Mouse (Mus musculus) forebrain, embryonic 13.5 days (tissue): ENCODE measurements around the gene Tmem238l. TPM values are rescaled to one million over a fixed set of nuclear protein-coding genes. Genes with fewer than 3 reads are reported as not detected.

ENCODE experiments used
- ATAC-seq: fragments of 200-750 bp; cut with Nextera tagmentation; 2 replicates; pipeline ENCODE4 v1.8.0; 2017
- H3K27ac ChIP-seq: fragments of 300-500 bp; sonication (generic); 2 replicates; pipeline ENCODE4 v1.5.1; 2015; ENCODE audit warnings: inconsistent platforms, mild to moderate bottlenecking, moderate library complexity
- H3K27me3 ChIP-seq: fragments of 300-500 bp; sonication (generic); 2 replicates; pipeline ENCODE4 v1.6.1; 2015; ENCODE audit warnings: mild to moderate bottlenecking, inconsistent platforms
- H3K36me3 ChIP-seq: fragments of 300-500 bp; sonication (generic); 2 replicates; pipeline ENCODE4 v1.6.1; 2015; ENCODE audit warnings: mild to moderate bottlenecking, inconsistent platforms; ENCODE audit not compliant: poor library complexity, severe bottlenecking
- H3K4me1 ChIP-seq: fragments of 300-500 bp; sonication (generic); 2 replicates; pipeline ENCODE4 v1.6.1; 2015; ENCODE audit warnings: inconsistent platforms
- H3K4me2 ChIP-seq: fragments of 300-500 bp; sonication (generic); 2 replicates; pipeline ENCODE4 v1.6.1; 2015; ENCODE audit warnings: inconsistent platforms, mild to moderate bottlenecking, moderate library complexity
- H3K4me3 ChIP-seq: fragments of 300-500 bp; sonication (generic); 2 replicates; pipeline ENCODE4 v1.5.1; 2015; ENCODE audit warnings: mild to moderate bottlenecking, inconsistent platforms
- H3K9ac ChIP-seq: fragments of 300-500 bp; sonication (generic); 2 replicates; pipeline ENCODE4 v1.6.1; 2015; ENCODE audit warnings: mild to moderate bottlenecking, inconsistent platforms
- H3K9me3 ChIP-seq: fragments of 300-500 bp; sonication (generic); replicated peaks from 2 replicates; pipeline ENCODE4 v1.6.1; 2016; ENCODE audit warnings: inconsistent platforms
- WGBS: fragments of 180-500 bp; shearing (Covaris S2); methylation state at CpG from one replicate; pipeline ENCODE4 v1.1.7; 2015; 5-methylcytosine and 5-hydroxymethylcytosine counted together
- polyA plus RNA-seq: library from polyadenylated mRNA; unstranded; fragments of >200 nt; fragmentation: Nextera tagmentation; extraction: Ambion mirVana; gene quantifications from 2 replicates; pipeline ENCODE4 v1.2.1, GENCODE M21; 2015

The Tmem238l gene
- polyA plus RNA-seq = 0.19 TPM in 1 of 2 replicates, not detected in the other

DNA sequence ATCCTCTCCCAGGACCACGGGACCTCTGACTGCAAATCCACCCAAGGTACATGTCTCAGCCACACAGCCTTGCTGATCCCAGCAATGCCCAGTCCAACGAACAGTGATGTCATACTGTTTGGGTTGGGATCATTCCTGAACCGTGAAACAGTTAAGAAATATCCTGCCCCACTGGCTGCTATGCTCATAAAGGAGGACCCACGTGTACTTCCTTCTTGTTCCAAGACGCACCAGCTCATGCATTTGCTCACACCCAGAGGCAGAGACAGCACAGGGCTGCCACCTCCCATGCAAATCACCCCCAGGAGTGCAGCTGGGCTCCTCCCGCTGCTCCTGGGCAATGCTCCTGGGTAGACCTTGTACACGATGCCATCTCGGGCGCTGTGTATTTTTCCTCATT lies at the start of gene Tmem238l:
TSS of gene Tmem238l (plus strand) at position 336 of the 400 bp plus-strand sequence.
- Histone ChIP-seq H3K4me1 (0 out of 2 replicates have a peak, but pooled peaks cover 3% of the 10 kb centered on the region), H3K27ac (no peak within 1 kb of the TSS), H3K27me3 (no peaks in the 10 kb centered on the region), H3K9me3 (no peaks in the 10 kb centered on the region; the same call in 1 of the 2 replicates), H3K4me2 (no peak within 1 kb of the TSS), H3K9ac (no peak within 1 kb of the TSS), H3K36me3 (no peaks in the 10 kb centered on the region), H3K4me3 (no peak within 1 kb of the TSS)
- no peak for ATAC-seq
- 77% methylated on average over 9 of the region's 9 CpGs for WGBS

DNA sequence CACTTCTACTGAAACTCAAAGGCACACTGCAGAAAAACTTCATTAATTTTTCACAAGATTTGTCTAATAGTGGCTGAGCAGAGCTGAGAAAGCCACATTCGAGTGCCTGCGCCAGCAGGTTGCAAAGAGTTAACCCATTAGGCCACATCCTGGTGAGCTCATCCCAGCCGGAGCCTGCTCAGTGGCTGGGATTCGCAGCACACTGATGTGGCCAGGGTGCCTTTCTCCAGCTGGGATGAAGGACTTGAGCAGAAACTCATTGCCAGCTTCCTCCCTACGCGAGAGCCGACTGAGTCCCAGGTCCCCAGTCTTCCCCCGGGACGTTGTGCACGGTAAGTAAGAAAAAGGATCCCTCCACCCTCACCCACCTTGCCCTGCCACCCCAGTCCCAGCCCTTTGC lies 44.6 kb upstream of the Tmem238l start, which contains the start of gene Pirt:
TSS of gene Pirt (plus strand) at position 171 of the 400 bp plus-strand sequence.
- Histone ChIP-seq H3K27ac (no peak within 1 kb of the TSS), H3K9ac (no peak within 1 kb of the TSS), H3K4me3 (no peak within 1 kb of the TSS), H3K9me3 (no peaks in the 10 kb centered on the region), H3K27me3 (no peaks in the 10 kb centered on the region), H3K4me2 (no peak within 1 kb of the TSS; the same call in 1 of the 2 replicates), H3K4me1 (peaks cover 5% of the 10 kb centered on the region; the same call in 1 of the 2 replicates), H3K36me3 (no peaks in the 10 kb centered on the region)
- WGBS = 47% methylated on average over 10 of the region's 10 CpGs
- ATAC-seq = no peak

DNA sequence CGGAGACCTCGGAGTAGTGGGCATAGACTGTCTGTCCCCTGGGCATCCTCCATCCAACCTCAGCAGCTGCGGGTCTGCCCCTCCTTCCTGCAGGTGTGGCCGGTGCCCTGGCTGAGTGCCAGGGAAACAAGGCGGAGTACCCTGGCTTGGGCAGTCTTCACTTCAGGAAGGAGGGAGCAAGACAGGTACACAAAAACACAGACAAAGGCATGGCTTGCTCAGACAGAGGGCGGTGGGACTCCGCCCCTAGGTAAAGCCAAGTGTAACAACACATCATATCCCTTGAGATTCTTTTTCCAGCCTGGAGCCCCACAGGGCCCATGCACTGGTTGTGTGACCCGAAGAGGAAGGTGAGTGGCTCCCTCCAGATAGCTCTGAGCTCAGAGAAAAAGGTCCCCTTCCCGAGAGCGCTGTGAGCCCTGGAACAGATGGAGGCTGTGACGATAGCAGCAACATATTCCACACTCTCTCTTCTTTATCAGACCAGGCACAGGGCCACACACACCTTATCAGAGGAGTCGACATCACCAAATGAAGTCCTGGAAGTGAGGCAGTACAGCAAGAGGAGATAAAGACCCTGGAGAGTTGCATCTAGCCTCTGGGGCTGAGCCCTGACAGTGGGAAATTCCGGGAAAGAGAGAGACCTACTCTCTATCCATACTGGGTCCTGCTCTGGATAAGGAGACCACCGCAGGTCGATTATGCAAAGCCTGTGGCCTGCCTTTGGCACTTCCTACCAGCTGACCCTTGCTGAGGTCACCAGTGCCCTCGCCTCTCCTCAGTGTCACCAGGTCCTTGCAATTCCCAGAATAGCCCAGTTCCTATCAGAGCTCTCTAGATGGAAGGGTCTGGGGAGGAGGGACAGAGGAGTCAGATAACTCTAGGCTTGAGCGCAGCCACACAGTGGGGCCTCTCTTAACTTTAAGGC lies 43.6 kb upstream of the Tmem238l start:
- Histone ChIP-seq H3K9ac (no peak overlapping the region), H3K36me3 (no peaks in the 10 kb centered on the region), H3K4me2 (no peak overlapping the region; the same call in 1 of the 2 replicates), H3K9me3 (no peaks in the 10 kb centered on the region), H3K27ac (no peak overlapping the region; the same call in 1 of the 2 replicates), H3K4me3 (no peak overlapping the region), H3K4me1 (peaks cover 5% of the 10 kb centered on the region; the same call in 1 of the 2 replicates), H3K27me3 (no peaks in the 10 kb centered on the region)
- WGBS = 62% methylated on average over 17 of the region's 17 CpGs
- no peak for ATAC-seq

DNA sequence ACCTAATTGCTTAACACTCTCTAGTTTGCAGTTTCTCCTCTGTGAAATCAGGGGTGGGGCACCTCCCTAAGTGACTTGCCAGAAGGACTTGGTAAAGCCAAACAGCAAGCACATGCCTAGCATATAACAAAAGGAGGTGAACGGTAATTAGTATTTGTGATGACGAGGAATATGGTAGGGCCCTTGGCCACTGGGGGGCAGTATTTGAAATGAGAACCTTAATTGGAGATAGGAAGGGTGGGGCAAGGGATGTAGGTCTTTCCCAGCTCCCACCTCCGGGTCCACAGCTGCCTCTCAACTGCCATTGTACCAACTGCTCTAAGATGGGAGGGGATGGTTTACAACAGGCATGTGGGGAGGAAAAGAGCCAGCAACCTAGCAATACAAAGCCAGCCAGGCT lies 42.2 kb upstream of the Tmem238l start:
- Histone ChIP-seq H3K27me3 (no peaks in the 10 kb centered on the region), H3K4me2 (no peak overlapping the region), H3K27ac (no peak overlapping the region), H3K4me3 (no peak overlapping the region), H3K4me1 (peaks cover 5% of the 10 kb centered on the region; the same call in 1 of the 2 replicates), H3K9me3 (no peaks in the 10 kb centered on the region), H3K9ac (no peak overlapping the region), H3K36me3 (no peaks in the 10 kb centered on the region)
- WGBS = 6% methylated on average over 3 of the region's 3 CpGs
- no peak; the same call in 1 of the 2 replicates for ATAC-seq

DNA sequence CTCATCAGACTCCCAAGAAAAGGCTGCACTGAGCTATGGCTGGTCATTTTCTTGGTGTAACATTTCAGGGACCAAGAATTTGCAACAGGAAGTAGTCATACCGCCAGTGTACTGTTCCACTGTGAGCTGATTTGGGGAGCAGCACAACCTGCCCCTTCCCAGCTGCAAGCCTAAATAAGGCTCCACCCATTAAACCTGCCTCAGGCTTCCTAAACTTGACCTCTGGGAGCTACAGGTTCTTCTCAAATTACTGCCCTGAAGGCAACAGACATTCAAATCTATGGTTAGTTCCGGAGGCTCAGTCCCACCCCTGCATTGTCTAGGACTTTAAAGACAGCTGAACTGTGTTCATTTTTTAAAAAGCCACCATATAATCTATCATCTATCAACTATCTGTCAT lies 36.4 kb upstream of the Tmem238l start:
- Histone ChIP-seq H3K4me1 (no peaks in the 10 kb centered on the region), H3K4me2 (no peak overlapping the region), H3K9me3 (no peaks in the 10 kb centered on the region), H3K36me3 (no peaks in the 10 kb centered on the region), H3K9ac (no peak overlapping the region), H3K4me3 (no peak overlapping the region), H3K27ac (no peak overlapping the region), H3K27me3 (no peaks in the 10 kb centered on the region)
- no peak for ATAC-seq
- WGBS = 90% methylated on average over 2 of the region's 2 CpGs

DNA sequence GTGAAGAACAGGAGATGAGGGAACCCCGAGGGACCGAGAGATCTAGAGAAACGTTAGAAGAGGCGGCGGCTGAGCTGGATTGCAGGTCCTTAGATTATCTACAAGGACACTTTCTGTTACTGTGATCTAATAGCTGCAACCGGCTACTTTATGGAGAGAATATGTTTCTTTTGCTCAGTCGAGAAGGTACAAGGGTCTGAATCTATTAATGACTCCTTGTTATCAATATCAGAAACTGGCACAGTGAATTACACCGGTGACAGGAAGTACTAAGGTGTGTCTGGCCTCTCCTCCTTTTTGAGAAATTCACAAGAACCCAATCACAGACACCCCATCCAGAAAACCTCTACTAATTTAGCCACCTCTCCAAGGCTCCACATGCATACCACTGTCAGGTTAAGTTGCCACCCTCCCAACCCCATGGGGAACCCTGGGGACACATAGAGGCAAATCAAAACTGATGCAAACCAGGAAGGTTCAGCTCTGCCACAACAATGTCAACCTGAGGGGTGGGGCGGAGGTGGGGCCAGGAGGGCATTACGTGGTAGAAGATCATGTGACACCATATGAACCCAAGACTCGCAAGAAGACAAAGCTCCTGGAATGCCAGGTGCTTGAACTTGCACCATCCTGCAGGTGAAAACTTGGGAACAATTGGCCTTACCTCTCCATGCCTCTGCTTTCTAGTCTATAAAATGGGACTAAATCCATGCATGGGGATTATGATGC lies 32.2 kb upstream of the Tmem238l start:
- Histone ChIP-seq H3K9me3 (no peaks in the 10 kb centered on the region), H3K27ac (no peak overlapping the region), H3K36me3 (no peaks in the 10 kb centered on the region), H3K27me3 (no peaks in the 10 kb centered on the region), H3K4me3 (no peak overlapping the region), H3K4me1 (no peaks in the 10 kb centered on the region), H3K4me2 (no peak overlapping the region), H3K9ac (no peak overlapping the region)
- ATAC-seq = no peak
- WGBS = 89% methylated on average over 11 of the region's 11 CpGs

DNA sequence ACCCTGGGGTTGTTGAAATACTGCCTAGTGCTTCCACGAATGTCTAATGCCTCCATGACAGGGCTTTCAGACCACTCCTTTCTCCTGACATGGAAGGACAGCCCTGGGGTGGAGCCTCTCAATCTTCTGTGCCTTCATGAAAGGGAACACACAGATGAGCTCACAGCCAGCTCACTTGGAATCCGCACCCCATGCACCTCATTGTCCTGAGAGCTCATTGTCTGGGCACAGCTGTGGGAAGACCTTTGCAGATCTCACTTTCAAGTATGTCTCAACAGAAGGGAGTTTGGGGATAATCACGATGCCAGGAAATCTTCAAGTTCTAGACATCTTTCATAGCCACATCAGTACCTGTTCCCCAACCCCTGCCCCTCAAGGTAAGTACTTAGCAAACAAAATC lies 28.1 kb upstream of the Tmem238l start:
- 52% methylated on average over 3 of the region's 3 CpGs for WGBS
- no peaks in the 10 kb centered on the region for H3K36me3 ChIP-seq
- no peak for ATAC-seq
- no peak overlapping the region for H3K27ac ChIP-seq
- H3K4me2 ChIP-seq = no peak overlapping the region
- no peaks in the 10 kb centered on the region for H3K9me3 ChIP-seq
- H3K4me1 ChIP-seq = no peaks in the 10 kb centered on the region
- H3K4me3 ChIP-seq = no peak overlapping the region
- H3K27me3 ChIP-seq = no peaks in the 10 kb centered on the region
- H3K9ac ChIP-seq = no peak overlapping the region

DNA sequence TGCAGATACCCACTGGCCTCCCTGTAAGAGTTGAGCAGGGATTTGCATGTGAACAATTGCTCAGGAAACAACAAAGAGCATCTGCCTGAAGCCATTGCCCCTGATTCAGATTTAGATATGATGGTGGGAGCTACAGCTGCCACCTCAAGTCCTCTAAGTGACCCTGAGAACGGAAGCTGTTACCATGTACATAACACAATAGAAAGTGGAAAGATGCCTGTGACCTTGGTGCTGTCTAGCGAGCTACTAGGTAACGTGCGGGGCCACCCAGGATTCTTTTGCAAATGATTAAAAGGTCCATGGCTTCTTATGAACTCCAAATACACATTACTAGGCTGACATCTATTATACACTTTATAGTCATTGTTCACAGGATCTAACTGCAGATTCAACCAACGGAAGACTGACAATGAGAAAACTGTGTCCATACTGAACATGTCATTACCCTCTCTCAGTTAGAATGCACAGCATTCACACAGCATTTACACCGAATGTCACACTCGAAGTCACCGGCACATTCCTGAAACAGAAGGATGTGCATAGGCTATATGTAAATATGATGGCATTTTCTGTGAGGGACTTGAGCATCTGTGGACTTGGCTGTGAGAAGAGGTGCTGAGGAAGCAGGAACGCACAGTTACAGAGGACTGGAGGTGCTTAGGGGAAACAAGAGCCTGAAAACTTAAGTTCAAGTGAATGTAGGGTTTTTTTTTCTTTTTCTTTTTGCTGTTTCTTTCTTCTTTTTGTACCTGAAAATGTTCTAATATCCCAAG lies 23.4 kb upstream of the Tmem238l start:
- no peak overlapping the region for H3K9ac ChIP-seq
- WGBS = 66% methylated on average over 9 of the region's 9 CpGs
- H3K4me3 ChIP-seq = no peak overlapping the region
- no peak for ATAC-seq
- H3K9me3 ChIP-seq = no peaks in the 10 kb centered on the region
- H3K4me2 ChIP-seq = no peak overlapping the region
- no peak overlapping the region; the same call in 1 of the 2 replicates for H3K27ac ChIP-seq
- H3K4me1 ChIP-seq = no peaks in the 10 kb centered on the region
- no peaks in the 10 kb centered on the region for H3K36me3 ChIP-seq
- H3K27me3 ChIP-seq = no peaks in the 10 kb centered on the region

DNA sequence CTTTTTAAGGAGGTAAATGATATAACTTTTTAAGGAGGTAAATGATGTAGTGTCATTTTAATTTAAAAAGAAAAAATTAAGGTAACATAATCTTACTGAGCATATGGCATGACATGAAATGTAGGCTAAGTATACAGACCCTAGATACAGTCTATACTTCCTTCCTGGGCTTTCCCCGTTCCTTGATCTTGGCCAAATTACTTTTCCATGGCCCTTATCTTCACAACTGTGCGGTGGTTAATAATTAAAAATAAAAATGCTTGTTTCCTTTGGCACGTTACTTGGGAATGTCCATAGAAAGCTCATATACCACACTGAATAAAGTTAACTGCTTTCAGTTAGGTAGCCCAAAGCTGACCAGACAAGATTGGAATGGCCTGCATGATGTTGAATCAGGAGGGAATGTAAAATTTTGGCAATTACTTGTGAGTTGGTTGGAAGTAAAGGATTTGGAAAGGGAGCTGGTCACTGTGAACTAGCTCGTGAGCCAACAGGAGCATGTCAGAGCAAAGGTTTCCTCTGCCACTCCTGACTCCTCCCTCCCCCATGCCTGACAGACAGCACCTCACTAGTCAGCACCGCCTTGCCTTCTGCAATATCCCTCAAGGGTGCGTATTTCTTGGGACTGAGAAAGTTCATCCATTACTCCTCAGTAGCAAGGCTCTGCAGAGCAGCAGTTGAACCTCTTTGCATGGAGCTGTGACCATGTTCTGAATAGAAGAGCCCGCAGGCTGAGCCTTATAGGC lies 21.8 kb upstream of the Tmem238l start:
- no peaks in the 10 kb centered on the region for H3K4me1 ChIP-seq
- H3K4me3 ChIP-seq = no peak overlapping the region
- no peak for ATAC-seq
- no peak overlapping the region for H3K9ac ChIP-seq
- H3K36me3 ChIP-seq = no peaks in the 10 kb centered on the region
- 83% methylated on average over 7 of the region's 7 CpGs for WGBS
- no peak overlapping the region for H3K27ac ChIP-seq
- no peaks in the 10 kb centered on the region for H3K9me3 ChIP-seq
- H3K27me3 ChIP-seq = no peaks in the 10 kb centered on the region
- no peak overlapping the region for H3K4me2 ChIP-seq

DNA sequence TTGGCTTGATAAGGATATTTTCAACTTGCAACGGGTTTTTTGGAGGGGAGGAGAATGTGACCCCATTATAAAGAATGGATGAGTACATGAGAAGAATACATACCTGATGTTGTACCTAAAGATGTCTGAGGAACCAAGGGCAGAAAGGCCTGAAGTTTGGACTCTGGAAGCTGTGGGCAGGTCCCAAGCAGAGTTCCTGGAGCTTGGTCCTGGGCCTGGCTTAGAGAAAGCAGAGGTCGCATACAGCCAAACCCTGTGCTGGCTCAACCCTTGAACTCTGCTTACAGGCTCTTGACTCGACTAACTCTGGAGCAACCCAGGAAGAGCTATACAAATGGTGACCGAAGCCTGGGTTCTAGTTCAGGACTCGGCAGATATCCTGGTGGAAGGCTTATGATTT lies 14.4 kb upstream of the Tmem238l start:
- Histone ChIP-seq H3K36me3 (no peaks in the 10 kb centered on the region), H3K4me2 (no peak overlapping the region), H3K4me3 (no peak overlapping the region), H3K9ac (no peak overlapping the region), H3K9me3 (no peaks in the 10 kb centered on the region), H3K27me3 (no peaks in the 10 kb centered on the region), H3K4me1 (no peaks in the 10 kb centered on the region), H3K27ac (no peak overlapping the region)
- ATAC-seq = no peak
- 89% methylated on average over 5 of the region's 5 CpGs for WGBS

DNA sequence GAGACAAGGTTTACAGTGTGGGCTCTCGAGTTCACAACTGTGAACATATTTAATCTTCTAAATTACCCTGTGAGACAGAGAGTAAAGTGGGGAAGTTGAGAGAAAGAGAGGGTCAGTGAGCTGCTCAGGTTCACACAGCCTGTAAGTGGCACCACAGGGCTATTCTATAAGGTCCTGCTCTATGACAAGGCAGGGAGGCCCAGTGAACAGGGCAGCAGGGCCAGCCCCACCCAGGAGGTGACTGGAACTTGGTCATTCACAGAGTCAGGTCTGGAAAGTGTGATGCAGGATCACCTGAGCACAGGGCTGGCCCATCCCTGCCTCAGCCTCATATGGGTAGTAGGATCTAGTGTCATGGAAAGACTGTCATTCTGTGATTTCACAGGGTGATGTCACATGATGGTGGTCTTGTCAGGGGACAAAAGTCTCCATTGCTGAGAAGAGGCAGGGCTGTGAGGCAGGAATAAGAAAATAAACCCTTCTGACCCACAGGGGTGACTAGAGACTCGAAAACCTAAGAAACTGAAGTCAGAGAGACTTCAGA lies 11.1 kb upstream of the Tmem238l start:
- 66% methylated on average over 2 of the region's 2 CpGs for WGBS
- Histone ChIP-seq H3K9me3 (no peaks in the 10 kb centered on the region), H3K27me3 (no peaks in the 10 kb centered on the region)

More for the DNA sequence above, 11.1 kb upstream of the Tmem238l start:
- no peak for ATAC-seq
- H3K4me3 ChIP-seq = no peak overlapping the region
- no peak overlapping the region for H3K9ac ChIP-seq
- H3K4me2 ChIP-seq = no peak overlapping the region
- H3K4me1 ChIP-seq = no peaks in the 10 kb centered on the region
- H3K27ac ChIP-seq = no peak overlapping the region
- no peaks in the 10 kb centered on the region for H3K36me3 ChIP-seq
